Mouse (Mus musculus): ENCODE measurements around the gene Syt1. TPM values are rescaled to one million over a fixed set of nuclear protein-coding genes. Genes with fewer than 3 reads are reported as not detected.
A peak's percentile ranks its signal among the peaks of the same experiment; 100 is the strongest.

Syt1 gene
- total and polyA plus RNA-seq, 3 experiments: 0.31 to 0.50 TPM; not detected in 1

DNA sequence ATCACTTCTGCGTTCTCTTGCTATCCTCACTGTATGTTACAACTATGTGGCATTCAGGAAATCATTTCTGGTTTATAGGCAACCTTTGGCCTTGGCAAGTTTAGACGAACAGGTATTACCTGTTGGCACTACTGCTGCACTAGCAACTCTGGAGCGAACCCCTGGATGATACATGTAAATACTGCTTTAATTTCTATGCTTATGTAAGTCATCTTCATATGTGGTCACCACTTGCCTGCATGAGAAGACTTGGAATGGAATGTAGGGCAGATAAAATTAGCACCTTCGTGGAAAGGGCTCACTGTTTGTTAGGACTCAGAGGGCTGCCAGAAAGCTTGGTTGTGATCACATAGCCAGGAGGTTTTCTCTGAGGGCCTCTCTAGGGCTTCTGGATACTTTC lies 142.6 kb downstream of the Syt1 start:
- H3K36me3 ChIP-seq (ENCODE audit: control insufficient read depth, insufficient read depth, low read length): no peaks in the 10 kb centered on the region; the same call in 1 of the 2 replicates
- DNase-seq: peak in 1 of 2 experiments; percentile 29
- no peaks in the 10 kb centered on the region for H3K27me3 ChIP-seq (ENCODE audit: control insufficient read depth, insufficient read depth, low read length)
- intact Hi-C loops (cut with DNase I): no loop called here
- no peaks in the 10 kb centered on the region for H3K79me2 ChIP-seq (replicated peaks; ENCODE audit: control insufficient read depth, insufficient read depth, low read length)
- no peak for TF ChIP-seq POLR2A (IDR thresholded peaks at IDR 0.05; ENCODE audit: insufficient read depth, low read depth, low read length)
- peak overlapping the region; percentile 4 for H3K27ac ChIP-seq
- WGBS: 52% methylated on average over 4 of the region's 4 CpGs
- H3K4me1 ChIP-seq (ENCODE audit: control insufficient read depth, insufficient read depth, low read length): no peaks in the 10 kb centered on the region; the same call in 1 of the 2 replicates
- no peak overlapping the region for H3K4me3 ChIP-seq
- H3K9ac ChIP-seq (ENCODE audit: low read depth, low read length): no peak overlapping the region

DNA sequence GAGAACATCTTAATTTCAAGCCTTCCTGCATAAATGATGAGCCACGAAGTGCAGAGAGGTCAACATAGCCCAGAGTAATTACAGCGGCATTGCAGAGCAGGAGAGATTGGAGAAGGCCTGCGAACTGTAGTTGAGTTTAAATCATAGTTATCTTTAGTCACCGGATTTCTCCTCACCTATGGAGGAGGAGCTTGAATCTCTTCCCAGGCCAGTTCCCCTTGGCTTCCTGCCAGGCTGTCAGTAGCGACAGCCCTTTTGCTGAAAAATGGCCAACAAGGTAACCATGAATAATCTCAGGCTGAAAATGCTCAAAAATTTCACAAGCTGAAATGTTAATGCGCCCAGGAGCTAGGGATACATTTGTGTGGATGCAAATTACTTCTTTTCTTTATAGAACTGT lies 143.6 kb downstream of the Syt1 start:
- 45% methylated on average over 6 of the region's 6 CpGs for WGBS
- Histone ChIP-seq H3K4me1 (ENCODE audit: control insufficient read depth, insufficient read depth, low read length) (no peaks in the 10 kb centered on the region; the same call in 1 of the 2 replicates), H3K27me3 (ENCODE audit: control insufficient read depth, insufficient read depth, low read length) (no peaks in the 10 kb centered on the region), H3K4me3 (no peak overlapping the region), H3K9ac (ENCODE audit: low read depth, low read length) (no peak overlapping the region), H3K79me2 (replicated peaks; ENCODE audit: control insufficient read depth, insufficient read depth, low read length) (no peaks in the 10 kb centered on the region), H3K36me3 (ENCODE audit: control insufficient read depth, insufficient read depth, low read length) (no peaks in the 10 kb centered on the region; the same call in 1 of the 2 replicates), H3K27ac (peak overlapping the region; percentile 17; the same call in 1 of the 2 replicates)
- peak; percentile 24 to 44 for DNase-seq
- intact Hi-C loops (cut with DNase I): no loop called here
- TF ChIP-seq POLR2A (IDR thresholded peaks at IDR 0.05; ENCODE audit: insufficient read depth, low read depth, low read length) (no peak), CTCF (IDR thresholded peaks at IDR 0.05) (no peak), EP300 (IDR thresholded peaks at IDR 0.05; ENCODE audit: insufficient read depth, low read depth, low read length) (no peak)

DNA sequence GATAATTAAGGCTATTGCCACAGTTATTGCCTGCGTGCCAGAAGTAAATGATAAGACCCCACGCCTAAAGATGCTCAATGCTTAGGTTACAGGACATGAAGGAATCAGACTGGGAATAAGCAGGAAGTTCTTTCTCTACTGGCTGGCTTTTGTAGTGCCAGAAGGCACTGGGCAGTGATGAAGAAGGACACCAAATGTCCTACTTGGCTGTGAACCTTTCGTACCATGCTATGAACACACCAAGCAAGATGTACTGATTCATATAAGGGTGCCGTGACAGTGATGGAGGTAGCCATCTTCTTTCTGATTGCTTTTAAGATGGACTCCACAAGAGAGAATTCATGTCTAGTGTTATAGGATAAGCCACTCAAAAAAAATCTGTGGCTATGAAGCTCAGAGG lies 145.2 kb downstream of the Syt1 start:
- H3K79me2 ChIP-seq (replicated peaks; ENCODE audit: control insufficient read depth, insufficient read depth, low read length): no peaks in the 10 kb centered on the region
- no peak for DNase-seq
- intact Hi-C loops (cut with DNase I): no loop called here
- no peaks in the 10 kb centered on the region for H3K27me3 ChIP-seq (ENCODE audit: control insufficient read depth, insufficient read depth, low read length)
- no peak overlapping the region for H3K9ac ChIP-seq (ENCODE audit: low read depth, low read length)
- no peak overlapping the region for H3K4me3 ChIP-seq
- H3K4me1 ChIP-seq (ENCODE audit: control insufficient read depth, insufficient read depth, low read length): no peaks in the 10 kb centered on the region; the same call in 1 of the 2 replicates
- H3K36me3 ChIP-seq (ENCODE audit: control insufficient read depth, insufficient read depth, low read length): no peaks in the 10 kb centered on the region; the same call in 1 of the 2 replicates
- no peak overlapping the region for H3K27ac ChIP-seq
- TF ChIP-seq EP300 (IDR thresholded peaks at IDR 0.05; ENCODE audit: insufficient read depth, low read depth, low read length) (no peak), POLR2A (IDR thresholded peaks at IDR 0.05; ENCODE audit: insufficient read depth, low read depth, low read length) (no peak), CTCF (IDR thresholded peaks at IDR 0.05) (no peak)
- WGBS: 78% methylated on average over 4 of the region's 4 CpGs

DNA sequence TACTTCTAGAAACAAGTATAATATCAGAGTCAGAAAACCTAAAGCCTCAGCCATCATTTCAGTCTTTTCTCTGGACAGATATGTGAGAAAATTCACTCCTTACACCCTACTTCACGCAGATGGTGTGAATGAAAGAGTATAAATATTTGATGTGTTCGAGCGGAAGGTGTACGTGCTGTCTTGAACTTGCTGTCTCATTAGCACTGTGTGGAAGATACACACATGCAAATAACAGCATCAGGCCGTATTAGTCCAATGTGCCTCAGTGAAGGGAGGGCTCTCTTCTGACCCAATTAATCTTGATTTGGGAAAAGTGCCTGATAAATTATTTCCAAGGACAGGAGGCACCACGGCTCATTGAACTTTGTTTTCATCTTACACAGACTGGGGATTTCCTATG lies 154.8 kb downstream of the Syt1 start:
- no peak for TF ChIP-seq EP300 (IDR thresholded peaks at IDR 0.05; ENCODE audit: insufficient read depth, low read depth, low read length)
- TF ChIP-seq CTCF (IDR thresholded peaks at IDR 0.05): no peak
- TF ChIP-seq POLR2A (IDR thresholded peaks at IDR 0.05; ENCODE audit: insufficient read depth, low read depth, low read length): no peak
- 89% methylated on average over 6 of the region's 6 CpGs for WGBS
- Histone ChIP-seq H3K4me1 (ENCODE audit: control insufficient read depth, insufficient read depth, low read length) (no peaks in the 10 kb centered on the region), H3K27me3 (ENCODE audit: control insufficient read depth, insufficient read depth, low read length) (no peaks in the 10 kb centered on the region), H3K79me2 (replicated peaks; ENCODE audit: control insufficient read depth, insufficient read depth, low read length) (no peaks in the 10 kb centered on the region), H3K9ac (ENCODE audit: low read depth, low read length) (no peak overlapping the region), H3K4me3 (no peak overlapping the region), H3K36me3 (ENCODE audit: control insufficient read depth, insufficient read depth, low read length) (no peaks in the 10 kb centered on the region), H3K27ac (no peak overlapping the region)
- intact Hi-C loops (cut with DNase I): no loop called here
- DNase-seq: no peak

DNA sequence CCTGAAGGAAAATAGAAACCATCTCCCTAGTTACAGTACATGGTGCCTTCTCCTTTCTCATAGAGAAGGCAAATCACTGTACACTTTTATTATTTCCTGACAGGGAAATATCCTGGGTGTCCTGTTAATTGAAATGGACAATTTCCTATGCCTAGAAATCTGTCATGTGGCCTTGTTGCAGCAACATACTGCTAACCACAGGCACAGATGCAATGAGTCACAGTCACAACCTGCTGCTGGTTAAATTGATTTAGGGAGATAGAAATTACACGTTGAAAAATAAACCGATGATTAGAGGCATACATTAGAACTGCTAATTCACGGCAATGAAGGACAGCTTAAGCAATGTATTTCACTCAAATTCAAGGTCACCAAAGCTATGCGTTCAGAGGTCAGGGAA lies 158.0 kb downstream of the Syt1 start:
- intact Hi-C loops (cut with DNase I): no loop called here
- H3K36me3 ChIP-seq (ENCODE audit: control insufficient read depth, insufficient read depth, low read length): no peaks in the 10 kb centered on the region
- H3K4me3 ChIP-seq: no peak overlapping the region
- no peak for TF ChIP-seq POLR2A (IDR thresholded peaks at IDR 0.05; ENCODE audit: insufficient read depth, low read depth, low read length)
- TF ChIP-seq EP300 (IDR thresholded peaks at IDR 0.05; ENCODE audit: insufficient read depth, low read depth, low read length): no peak
- no peak for TF ChIP-seq CTCF (IDR thresholded peaks at IDR 0.05)
- no peak overlapping the region for H3K9ac ChIP-seq (ENCODE audit: low read depth, low read length)
- no peaks in the 10 kb centered on the region for H3K27me3 ChIP-seq (ENCODE audit: control insufficient read depth, insufficient read depth, low read length)
- no peaks in the 10 kb centered on the region for H3K79me2 ChIP-seq (replicated peaks; ENCODE audit: control insufficient read depth, insufficient read depth, low read length)
- WGBS: 82% methylated on average over 4 of the region's 4 CpGs
- no peaks in the 10 kb centered on the region for H3K4me1 ChIP-seq (ENCODE audit: control insufficient read depth, insufficient read depth, low read length)
- H3K27ac ChIP-seq: no peak overlapping the region
- DNase-seq: no peak

DNA sequence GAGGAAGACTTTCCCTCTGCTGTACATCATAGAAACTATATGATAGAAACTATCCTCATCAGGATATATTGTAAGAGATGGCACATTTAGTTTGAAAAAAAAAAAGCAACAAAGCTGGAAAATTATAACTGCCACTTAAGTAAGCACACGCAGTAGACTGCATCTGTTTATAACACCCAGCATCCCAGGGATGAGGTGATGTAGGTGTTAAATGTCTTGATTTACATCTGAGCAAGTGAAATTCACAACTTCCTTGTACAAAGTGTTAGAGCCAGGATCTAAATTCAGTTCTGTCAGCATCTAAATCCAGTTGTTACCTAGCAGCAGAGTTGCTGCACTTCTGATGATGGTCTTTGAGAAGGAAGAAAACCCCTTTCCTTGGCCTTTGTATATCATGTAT lies 173.3 kb downstream of the Syt1 start:
- H3K79me2 ChIP-seq (replicated peaks; ENCODE audit: control insufficient read depth, insufficient read depth, low read length): no peaks in the 10 kb centered on the region
- no peak overlapping the region for H3K9ac ChIP-seq (ENCODE audit: low read depth, low read length)
- no peaks in the 10 kb centered on the region for H3K36me3 ChIP-seq (ENCODE audit: control insufficient read depth, insufficient read depth, low read length)
- intact Hi-C loops (cut with DNase I): no loop called here
- H3K4me1 ChIP-seq (ENCODE audit: control insufficient read depth, insufficient read depth, low read length): no peaks in the 10 kb centered on the region
- H3K4me3 ChIP-seq: no peak overlapping the region
- H3K27me3 ChIP-seq (ENCODE audit: control insufficient read depth, insufficient read depth, low read length): no peaks in the 10 kb centered on the region
- DNase-seq: no peak
- TF ChIP-seq POLR2A (IDR thresholded peaks at IDR 0.05; ENCODE audit: insufficient read depth, low read depth, low read length): no peak
- no peak for TF ChIP-seq EP300 (IDR thresholded peaks at IDR 0.05; ENCODE audit: insufficient read depth, low read depth, low read length)
- no peak for TF ChIP-seq CTCF (IDR thresholded peaks at IDR 0.05)
- no peak overlapping the region for H3K27ac ChIP-seq
- WGBS: 91% methylated on average over 1 of the region's 1 CpGs
